Mouse (Mus musculus): Measurements from ENCODE around the gene Pes1. TPM values are rescaled to one million over a fixed set of nuclear protein-coding genes. Genes with fewer than 3 reads are reported as not detected.

Pes1 gene
- total RNA-seq, 2 experiments from 2014 or later: 32.2 to 37.1 TPM

DNA sequence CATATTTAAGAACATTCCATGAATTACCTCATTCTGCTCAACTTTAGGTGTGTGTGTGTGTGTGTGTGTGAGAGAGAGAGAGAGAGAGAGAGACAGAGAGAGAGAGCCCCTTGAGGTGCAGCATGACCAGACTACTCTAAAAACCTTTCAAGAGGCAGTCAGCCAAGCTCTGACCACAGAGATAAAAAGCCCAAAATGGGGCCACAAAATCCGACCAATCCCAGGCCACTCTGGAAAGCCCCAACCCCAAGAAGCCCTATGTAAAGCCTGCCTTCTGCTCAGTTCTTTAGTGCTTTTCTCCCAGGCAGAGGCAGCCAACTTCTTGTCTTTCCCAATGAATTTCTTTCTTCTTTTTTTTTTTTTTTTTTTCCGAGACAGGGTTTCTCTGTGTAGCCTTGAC is 2.9 kb upstream of the Pes1 start:
- no peak for DNase-seq
- intact Hi-C loops (cut with DNase I; ENCODE audit: low total_unique reads): no loop called here

DNA sequence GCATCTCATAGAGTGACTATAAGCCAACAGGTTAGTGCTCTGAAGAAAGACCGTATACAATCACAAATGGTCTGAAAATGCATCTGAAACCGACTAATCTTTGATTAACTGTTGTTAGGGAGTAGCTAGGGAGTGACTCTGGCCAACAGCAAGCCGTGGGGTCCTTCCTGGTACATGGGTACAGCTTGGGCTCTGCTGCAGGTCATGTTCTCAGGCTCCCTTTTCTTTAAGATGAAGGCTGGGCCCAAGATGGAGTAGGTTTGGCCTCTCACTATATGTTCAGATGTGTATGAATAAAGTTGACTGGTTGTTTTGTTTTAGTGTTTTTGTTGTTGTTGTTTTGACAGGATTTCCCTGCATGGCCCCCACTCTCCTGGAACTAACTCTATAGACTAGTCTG is 2.0 kb upstream of the Pes1 start:
- intact Hi-C loops (cut with DNase I; ENCODE audit: low total_unique reads): no loop called here
- DNase-seq: no peak

- DNase-seq: no peak
- intact Hi-C loops (cut with DNase I; ENCODE audit: low total_unique reads): no loop called here
Measured at GRCm38 (mm10) chr11:3963155-3963554, 620 bp upstream of the Pes1 start.

DNA sequence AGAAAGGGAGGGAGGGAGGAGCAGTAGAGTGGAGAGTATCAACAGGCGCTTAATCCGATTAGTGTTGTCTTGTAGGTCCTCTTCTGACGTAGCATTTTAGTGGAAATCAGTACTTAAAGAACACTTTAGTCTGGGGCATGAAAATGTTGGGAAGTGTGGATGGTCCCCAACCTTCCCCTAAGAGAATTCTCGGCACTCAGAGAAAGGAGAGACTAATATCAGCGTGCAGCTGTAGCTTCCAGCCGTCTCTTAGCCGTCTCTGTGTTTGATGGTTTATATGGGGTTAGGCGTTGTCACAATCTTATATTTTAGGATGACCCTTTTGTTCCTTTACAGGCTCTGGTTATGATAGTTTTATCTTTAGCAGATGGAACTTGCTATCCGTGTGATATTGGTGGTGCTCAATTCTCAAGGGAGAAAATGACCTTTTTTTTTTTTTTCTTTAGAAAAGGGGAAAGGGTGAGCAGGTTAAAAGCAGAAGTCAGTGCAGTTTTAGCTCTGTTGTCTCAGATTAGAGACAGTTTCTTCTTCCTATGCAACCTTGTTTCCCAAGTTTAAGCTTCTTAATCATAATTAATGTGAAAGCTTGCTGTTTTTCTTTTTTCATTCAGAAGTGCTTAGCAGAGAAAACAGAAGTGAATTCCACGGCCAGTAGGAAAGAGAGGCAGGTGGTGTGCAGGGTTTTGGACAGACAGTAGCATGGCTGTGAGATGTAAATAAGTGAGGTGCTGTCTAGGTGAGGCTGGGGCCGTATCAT is 819 bp downstream of the Pes1 start:
- DNase-seq: no peak
- intact Hi-C loops (cut with DNase I; ENCODE audit: low total_unique reads): no loop called here

- no peak for DNase-seq
- intact Hi-C loops (cut with DNase I; ENCODE audit: low total_unique reads): no loop called here
Measured at GRCm38 (mm10) chr11:3969837-3970236, 6.1 kb downstream of the Pes1 start.

DNA sequence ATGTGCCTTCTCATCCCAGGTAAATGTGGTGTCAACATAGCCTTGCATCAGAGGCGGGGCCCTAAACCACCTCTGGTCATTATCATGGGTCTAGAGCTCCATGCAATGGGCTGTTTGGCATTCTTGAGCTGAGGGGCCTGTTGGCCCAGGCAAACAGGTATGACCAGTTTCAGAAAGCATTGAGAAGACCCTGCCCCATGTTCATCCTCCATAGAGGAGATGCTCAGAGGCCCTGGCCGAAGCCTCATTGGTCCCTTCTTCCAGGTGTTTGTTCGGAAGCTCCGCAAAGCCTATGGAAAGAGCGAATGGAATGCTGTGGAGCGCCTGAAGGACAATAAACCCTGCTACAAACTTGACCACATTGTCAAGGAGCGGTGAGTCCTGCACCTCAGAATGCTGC is 6.6 kb downstream of the Pes1 start:
- no peak for DNase-seq

DNA sequence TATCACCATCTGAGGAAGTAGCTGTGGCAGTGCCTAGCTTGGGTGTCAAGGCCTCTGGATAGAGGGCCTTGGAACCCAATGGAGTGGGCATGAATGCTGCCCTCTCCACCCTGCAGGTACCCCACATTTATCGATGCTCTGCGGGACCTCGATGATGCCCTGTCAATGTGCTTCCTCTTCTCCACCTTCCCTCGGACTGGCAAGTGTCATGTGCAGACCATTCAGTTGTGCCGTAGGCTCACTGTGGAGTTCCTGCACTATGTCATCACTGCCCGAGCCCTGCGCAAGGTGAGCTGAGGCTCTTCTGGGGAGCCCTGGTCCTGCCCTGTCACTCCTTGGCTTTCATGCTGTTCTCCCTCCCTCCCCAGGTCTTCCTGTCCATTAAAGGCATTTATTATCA is 9.3 kb downstream of the Pes1 start:
- DNase-seq: no peak
- intact Hi-C loops (cut with DNase I; ENCODE audit: low total_unique reads): no loop called here

More for the DNA sequence above, 6.6 kb downstream of the Pes1 start:
- intact Hi-C loops (cut with DNase I; ENCODE audit: low total_unique reads): no loop called here

GRCm38 (mm10) chr11:3974311-3974710 is 10.5 kb downstream of the Pes1 start:
- DNase-seq: no peak
- intact Hi-C loops (cut with DNase I; ENCODE audit: low total_unique reads): no loop called here

GRCm38 (mm10) chr11:3976678-3977077 is 12.9 kb downstream of the Pes1 start, which contains the start of gene 4930556J24Rik:
Gene 4930556J24Rik, minus strand, starts transcription at chr11:3976778.
- intact Hi-C loops (cut with DNase I; ENCODE audit: low total_unique reads): no loop called here
- DNase-seq: no peak

DNA sequence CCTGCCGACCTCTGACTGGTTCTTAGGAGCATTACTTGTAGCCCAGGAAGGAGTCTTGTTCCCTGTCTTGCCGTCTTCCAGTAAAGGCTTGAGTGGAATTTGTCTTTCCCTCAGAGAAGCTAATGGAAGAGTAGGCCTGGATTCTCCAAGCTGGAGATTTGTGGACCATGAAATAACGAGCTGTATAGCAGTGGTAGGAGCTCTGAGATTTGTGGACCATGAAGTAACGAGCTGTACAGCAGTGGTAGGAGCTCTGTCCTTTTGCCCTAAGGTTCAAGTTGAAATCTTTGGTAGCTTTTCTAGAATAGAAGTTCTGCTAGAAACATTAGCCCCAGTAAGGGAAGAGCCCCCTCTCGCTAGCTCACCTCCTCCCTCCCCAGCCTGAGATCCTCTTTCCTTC is 14.6 kb downstream of the Pes1 start:
- intact Hi-C loops (cut with DNase I; ENCODE audit: low total_unique reads): no loop called here

DNA sequence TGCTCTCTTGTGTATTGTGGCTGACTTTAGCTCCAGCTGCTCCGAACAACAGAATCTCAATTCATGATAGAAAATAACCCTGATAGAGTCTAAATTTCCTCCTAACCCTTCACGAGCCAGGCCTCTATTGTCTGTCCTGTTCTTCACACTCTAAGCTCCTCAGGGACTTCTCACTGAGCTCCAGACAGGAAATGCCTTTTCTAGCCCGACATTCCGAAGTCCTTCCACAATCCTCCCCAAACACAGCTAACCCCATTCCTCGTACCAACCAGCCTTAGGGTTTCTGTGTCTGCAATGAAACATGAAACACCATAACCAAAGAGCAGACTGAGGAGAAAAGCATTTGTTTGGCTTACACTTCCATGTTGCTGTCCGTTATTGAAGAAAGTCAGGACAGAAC is 17.8 kb downstream of the Pes1 start:
- DNase-seq: no peak

More for the DNA sequence above, 14.6 kb downstream of the Pes1 start:
- no peak for DNase-seq

GRCm38 (mm10) chr11:3982275-3983209 is 18.8 kb downstream of the Pes1 start:
- intact Hi-C loops (cut with DNase I; ENCODE audit: low total_unique reads): no loop called here
- no peak for DNase-seq

More for the DNA sequence above, 17.8 kb downstream of the Pes1 start:
- intact Hi-C loops (cut with DNase I; ENCODE audit: low total_unique reads): no loop called here

- intact Hi-C loops (cut with DNase I; ENCODE audit: low total_unique reads): no loop called here
- no peak for DNase-seq
Measured at GRCm38 (mm10) chr11:3983291-3983862, 19.6 kb downstream of the Pes1 start, which contains the start of gene Gal3st1. Gene Gal3st1, plus strand, starts transcription at chr11:3983636.

GRCm38 (mm10) chr11:3983863-3984745 is 20.3 kb downstream of the Pes1 start:
- intact Hi-C loops (cut with DNase I; ENCODE audit: low total_unique reads): no loop called here
- DNase-seq: no peak

DNA sequence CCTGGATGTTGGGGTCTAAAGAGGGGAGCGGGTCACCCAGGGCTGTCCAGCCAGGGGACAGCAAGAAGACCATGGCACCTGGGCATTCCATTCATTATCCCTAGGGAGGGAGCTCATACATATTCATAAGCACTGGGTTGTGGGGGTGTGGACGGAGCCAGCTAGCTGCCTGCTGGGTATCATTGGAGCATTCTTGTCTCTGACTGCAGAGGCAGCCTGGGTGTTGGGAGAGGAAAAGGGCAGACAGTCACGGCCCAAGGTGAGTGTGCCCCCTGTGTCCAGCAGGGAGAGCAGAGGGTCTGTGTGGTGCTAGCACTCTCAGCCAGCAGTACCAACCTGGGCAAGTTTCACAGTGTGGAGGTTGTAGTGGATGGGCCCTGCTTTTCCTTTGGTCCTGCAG is 26.0 kb downstream of the Pes1 start:
- DNase-seq: no peak
- intact Hi-C loops (cut with DNase I; ENCODE audit: low total_unique reads): no loop called here

GRCm38 (mm10) chr11:3993132-3993531 is 29.4 kb downstream of the Pes1 start:
- no peak for DNase-seq
- intact Hi-C loops (cut with DNase I; ENCODE audit: low total_unique reads): no loop called here

DNA sequence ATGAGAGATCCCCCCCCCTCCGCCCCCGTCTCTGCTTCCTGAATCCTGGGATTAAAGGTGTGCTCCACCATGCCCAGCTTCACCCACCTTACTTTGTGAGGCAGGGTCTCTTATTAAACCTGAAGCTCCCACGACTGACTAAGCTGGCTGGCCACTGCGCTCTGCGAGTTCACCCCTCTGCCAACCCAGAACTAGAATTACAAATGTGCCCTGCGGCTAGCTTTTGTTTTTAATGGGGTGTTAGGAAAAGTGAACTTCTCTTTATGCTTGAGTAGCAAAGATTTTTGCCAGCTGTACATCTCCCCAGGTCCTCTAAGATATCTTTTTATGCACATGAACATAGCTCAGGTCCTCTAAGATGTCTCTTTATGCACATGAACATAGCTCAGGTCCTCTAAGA is 30.1 kb downstream of the Pes1 start:
- DNase-seq: no peak
- intact Hi-C loops (cut with DNase I; ENCODE audit: low total_unique reads): no loop called here

- no peak for DNase-seq
- intact Hi-C loops (cut with DNase I; ENCODE audit: low total_unique reads): no loop called here
Measured at GRCm38 (mm10) chr11:3995511-3995910, 31.7 kb downstream of the Pes1 start.

DNA sequence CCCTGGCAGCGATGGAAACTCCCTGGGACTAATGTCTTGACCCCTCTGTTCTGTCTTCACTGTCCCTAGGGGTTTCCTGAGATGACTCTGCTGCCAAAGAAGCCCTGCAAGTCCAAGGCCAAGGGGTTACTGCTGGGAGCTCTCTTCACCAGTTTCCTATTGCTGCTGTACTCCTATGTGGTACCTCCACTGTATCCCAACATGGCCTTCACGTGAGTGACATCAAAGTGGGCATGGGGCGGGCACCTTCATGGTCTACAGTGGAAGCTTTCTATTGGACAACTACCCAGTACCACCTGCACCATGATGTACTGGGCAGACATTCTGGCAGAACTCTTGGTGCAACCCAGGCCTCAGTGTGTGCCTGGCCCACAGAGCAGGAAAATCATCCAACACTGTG is 33.1 kb downstream of the Pes1 start:
- intact Hi-C loops (cut with DNase I; ENCODE audit: low total_unique reads): no loop called here
- DNase-seq: no peak

Data from gastrocnemius, postnatal 14 days (tissue).